Mouse (Mus musculus): ENCODE results near the gene Dgkh.

GRCm38 (mm10) chr14:78635612-78636400 is 96.8 kb downstream of the Dgkh start:
- TF ChIP-seq CTCF (IDR thresholded peaks at IDR 0.05; ENCODE audit: control insufficient read depth, insufficient read depth, insufficient read length) (no peak), MYOD1 (IDR thresholded peaks at IDR 0.05; ENCODE audit: control insufficient read depth, insufficient read length, low read depth) (no peak), USF1 (IDR thresholded peaks at IDR 0.05; ENCODE audit: low read depth) (no peak), MYOG (IDR thresholded peaks at IDR 0.05; ENCODE audit: control insufficient read depth, extremely low read depth, insufficient read length) (no peak), CEBPB (IDR thresholded peaks at IDR 0.05; ENCODE audit: low read depth) (no peak)
